Mouse (Mus musculus): ENCODE data around the gene Tmem259.

GRCm38 (mm10) chr10:79927324-79928029 is 56.7 kb downstream of the Tmem259 start:
- peak; percentile 37 for TF ChIP-seq CTCF (IDR thresholded peaks at IDR 0.05; ENCODE audit: low read depth)
- TF ChIP-seq EP300 (IDR thresholded peaks at IDR 0.05; ENCODE audit: low read depth), result no peak
